Mouse (Mus musculus) megakaryocyte-erythroid progenitor cell, adult 5-6 weeks (primary cell): ENCODE measurements around the gene Baz2b. TPM values are rescaled to one million over a fixed set of nuclear protein-coding genes. Genes with fewer than 3 reads are reported as not detected.

ENCODE experiments used
- ATAC-seq: replicated peaks from 2 replicates; pipeline ENCODE4 v1.8.0; 2016; ENCODE audit warnings: mild to moderate bottlenecking, inconsistent platforms; ENCODE audit not compliant: severe bottlenecking, poor library complexity, low FRiP score, low TSS enrichment
- total RNA-seq, 2 experiments: library from RNA; stranded (forward) in 1 of 2; stranded (reverse) in 1 of 2; fragments of 200-1000, 215-1000 nt in 1 of 2; fragments of >200 nt in 1 of 2; fragmentation: Nextera tagmentation in 1 of 2; gene quantifications; 2 replicates each; pipeline ENCODE4 v1.2.3; 2014 to 2017

Gene Baz2b
- total RNA-seq (2014; fragmentation: Nextera tagmentation) (69.1 and 82.5 TPM in 2 replicates), total RNA-seq (2017) (68.8 and 87.4 TPM in 2 replicates)

DNA sequence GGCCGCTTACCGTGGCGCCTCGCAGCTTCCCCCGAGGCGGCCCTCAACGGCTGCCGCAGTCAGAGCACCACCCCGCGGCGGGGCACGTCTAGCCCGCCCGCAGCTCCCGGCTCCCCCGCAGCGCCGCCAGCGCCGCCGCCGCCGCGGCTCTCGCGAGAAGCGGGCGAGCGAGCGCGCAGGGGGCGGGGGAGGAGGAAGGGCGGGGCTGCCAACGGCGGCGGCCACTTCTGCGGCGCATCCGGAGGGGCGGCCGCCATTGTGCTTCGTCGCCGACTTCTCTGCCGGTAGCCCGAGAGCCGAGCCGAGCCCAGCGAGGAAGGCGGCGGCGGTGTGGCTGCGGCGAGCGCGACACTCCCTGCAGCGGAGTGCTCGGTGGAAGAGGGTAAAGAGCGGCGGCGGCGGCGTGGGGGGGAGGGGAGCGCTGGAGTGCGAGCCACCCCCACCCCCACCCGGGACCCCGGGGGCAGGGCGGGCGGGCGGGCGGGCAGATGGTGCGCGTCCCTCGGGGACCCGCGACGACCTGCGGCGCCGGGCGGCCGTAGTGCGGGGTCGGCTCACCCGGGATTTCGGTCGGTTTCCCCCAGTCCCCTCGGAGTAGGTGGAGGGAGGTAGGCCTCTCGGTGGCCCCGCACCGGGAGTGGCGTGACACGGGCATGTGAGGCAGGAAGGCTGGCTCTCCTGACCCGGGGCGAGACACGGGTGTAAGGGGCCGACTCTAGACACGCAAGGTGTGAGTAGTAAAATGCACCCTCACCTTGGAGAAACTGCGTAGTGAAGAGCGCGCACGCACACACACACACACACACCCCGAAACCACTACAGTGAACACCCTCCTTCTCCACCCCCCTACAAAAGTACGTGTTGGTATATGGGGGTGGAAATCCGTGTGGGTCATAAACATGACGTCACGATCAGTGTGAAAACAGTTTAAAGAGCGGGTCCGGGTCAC, at the start of gene Baz2b, which contains the start of gene March7:
Gene Baz2b, minus strand, starts transcription at position 137 of the 949 bp plus-strand sequence.
Gene March7, plus strand, starts transcription at position 185 of the 949 bp plus-strand sequence.
- ATAC-seq: peak; percentile 66

DNA sequence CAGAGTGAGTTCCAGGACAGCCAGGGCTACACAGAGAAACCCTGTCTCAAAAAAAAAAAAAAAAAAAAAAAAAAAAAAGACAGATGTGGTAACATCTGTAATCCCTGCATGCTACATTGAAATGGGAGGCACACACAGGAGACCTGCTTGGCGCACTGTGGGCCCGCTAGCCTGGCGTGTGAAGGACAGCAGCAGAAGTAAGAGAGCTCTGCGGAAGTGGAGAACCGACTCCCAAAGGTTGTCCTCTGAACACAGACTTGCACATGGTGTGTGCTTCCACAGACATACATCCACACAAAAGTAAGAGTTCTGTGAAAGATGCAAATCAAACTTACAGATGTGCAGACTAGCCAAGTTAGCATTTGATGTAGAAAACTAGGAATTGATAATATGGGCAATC, 49.5 kb upstream of the Baz2b start:
- no peak for ATAC-seq

DNA sequence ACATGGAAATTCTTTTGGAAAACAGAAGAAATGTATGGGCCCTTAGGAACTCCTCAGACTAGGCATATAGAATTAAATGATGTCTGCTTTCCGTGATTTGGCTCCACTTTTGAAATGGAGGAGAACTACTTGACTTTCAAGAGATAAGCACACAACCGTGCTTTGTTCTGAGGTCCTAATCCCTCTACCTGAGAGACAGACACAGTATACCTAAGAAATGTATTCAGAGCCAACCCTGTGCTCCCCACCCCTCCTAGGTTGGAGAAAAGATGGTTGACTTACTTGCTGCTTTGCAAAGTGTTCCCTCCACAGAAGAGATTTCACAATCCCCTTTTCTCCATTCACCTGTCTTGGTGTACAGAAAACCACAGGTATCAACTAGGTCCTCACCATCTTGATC, 47.1 kb upstream of the Baz2b start:
- ATAC-seq: no peak

DNA sequence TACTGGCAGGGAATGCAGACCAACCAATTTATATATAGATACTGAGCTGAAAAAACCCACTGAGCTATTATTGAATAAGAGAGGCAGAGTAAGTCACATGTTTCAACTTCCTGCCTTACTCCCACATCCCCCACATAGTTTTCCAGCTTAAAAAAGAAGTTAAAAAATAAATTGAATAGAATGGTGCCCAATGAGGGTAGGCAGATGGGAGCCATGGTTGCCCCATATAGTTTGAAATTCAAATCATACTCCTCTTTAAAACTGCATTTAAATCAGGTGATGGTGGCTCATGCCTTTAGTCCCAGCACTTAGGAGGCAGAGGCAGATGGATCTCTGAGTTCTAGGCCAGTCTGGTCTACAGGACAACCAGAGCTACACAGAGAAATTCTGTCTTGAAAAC, 43.9 kb upstream of the Baz2b start:
- no peak for ATAC-seq

DNA sequence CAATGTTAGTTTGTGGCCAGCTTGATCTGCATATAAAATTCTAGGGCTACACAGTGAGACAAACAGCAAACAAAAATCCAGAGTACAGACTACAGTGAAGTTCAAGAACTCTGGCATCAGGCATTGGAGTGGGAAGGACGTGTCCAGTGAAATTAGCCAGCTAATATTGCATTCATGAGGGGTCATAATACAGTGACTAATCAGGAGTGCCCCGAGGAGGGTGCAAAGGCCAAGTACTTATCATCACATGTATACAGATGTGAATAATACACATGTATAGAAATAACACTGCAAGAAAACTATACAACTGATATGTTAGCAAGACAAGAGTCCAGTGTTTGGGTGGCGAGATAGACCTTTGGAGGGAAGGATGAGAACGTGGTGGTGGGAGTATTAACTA, 43.1 kb upstream of the Baz2b start:
- ATAC-seq: no peak

DNA sequence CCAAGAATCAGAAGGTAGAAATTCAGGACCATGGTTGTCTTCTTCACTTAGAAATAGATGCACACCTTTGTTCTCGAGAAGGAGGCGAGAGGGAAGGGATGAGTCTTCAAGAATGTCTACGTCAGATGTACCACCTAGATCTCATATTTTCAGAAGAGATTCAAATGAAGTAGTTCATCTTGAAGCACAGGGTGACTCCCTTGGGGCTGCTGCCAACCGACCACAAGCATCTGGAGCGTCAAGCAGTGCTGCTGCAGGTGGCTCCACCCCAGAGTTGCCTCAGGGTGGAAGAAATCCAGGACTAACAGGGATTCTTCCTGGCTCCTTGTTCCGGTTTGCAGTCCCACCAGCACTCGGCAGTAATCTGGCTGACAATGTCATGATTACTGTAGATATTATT, 24.9 kb upstream of the Baz2b start:
- ATAC-seq: no peak

DNA sequence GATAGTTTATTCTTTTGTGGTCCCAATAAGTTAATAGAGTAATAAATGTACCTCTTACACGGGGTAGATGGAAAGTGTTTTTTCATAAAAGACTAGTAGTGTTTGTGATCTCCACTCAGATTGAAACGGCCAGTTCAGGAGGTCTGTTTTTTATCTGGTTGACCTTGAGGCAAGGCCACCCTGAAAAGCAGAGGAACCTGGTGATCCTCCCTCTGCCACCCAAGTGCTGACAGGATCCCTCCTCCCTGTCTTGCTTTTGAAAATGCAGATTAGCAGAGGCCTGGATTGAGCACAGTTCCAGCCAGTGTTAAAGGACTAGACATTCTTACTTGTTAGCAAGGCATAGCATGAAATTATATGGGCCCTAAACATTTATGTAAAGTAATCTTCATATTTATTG, 23.5 kb upstream of the Baz2b start:
- ATAC-seq: no peak

DNA sequence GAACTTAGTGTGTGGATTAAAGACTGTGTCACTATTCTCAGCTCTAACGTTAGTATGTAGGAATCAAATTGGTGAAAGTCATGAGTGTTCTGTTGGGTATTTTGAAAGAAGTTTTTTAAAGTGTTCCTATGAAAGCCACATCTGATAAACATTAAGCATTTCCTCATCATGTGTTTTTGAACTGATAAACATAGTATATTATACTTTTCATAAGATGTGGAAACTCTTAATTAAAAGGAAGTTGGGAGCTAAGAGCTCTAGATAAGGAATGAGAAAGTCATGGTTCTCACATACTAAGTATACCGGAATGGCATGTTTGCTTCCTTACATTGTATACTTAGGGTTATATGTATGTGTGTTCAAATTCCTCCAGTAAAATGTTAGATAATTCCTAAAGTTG, 20.7 kb upstream of the Baz2b start:
- no peak for ATAC-seq

DNA sequence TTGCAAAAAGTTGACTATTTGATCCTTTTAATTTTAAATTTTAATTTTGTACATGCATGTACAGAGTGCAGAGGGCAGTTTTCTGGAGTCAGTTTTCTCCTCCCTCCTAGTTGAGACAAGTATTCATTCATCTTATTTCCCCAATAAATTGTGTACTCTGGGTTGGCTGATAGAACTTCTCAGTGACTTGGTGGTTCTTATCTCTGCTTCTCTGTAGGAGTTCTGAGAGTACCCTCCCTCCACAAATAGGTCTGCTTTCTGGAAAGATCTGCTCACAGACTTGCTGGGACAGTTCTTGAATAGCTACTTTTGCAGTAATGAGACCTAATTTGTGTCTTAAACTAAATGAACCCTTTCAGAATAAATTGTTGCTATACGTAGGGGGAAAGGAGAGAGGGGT, 18.8 kb upstream of the Baz2b start:
- no peak; the same call in 1 of the 2 replicates for ATAC-seq

DNA sequence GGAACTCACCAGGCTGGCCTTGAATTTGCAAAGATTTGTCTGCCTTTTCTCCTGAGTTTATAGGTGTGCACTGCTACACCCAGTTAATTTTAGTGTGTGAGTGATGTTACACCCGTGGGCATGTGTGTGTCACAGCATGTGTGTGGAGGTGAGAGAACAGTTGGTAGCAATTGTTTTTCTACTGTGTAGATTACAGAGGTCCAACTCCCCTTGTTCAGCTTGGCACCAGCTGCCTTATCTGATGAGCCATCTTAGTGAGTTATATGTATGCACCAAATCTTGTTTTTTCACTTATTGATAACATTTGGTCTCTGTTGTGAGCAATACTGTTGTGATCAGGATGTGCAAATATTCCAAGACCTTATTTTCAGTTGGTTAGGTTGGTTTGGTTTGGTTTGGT, 13.8 kb upstream of the Baz2b start:
- ATAC-seq: peak; percentile 67

DNA sequence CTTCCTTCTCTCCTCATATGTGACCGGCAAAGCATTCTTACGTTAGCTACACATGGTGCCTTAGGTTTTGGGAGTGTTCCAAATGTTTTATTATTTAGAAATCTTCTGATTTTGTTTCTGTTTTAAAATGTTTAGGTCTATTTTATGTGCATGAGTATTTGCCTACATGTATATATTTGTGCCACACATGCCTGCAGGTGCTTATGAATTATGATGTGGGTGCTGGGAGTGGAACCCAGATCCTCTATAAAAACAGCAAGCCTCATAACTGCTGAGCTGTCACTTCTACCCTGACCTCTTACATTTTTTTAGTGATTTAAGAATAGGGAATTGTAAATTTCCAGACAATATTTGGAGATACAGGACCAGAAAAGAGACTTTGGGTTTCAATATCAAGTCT, 12.3 kb upstream of the Baz2b start:
- ATAC-seq: no peak

DNA sequence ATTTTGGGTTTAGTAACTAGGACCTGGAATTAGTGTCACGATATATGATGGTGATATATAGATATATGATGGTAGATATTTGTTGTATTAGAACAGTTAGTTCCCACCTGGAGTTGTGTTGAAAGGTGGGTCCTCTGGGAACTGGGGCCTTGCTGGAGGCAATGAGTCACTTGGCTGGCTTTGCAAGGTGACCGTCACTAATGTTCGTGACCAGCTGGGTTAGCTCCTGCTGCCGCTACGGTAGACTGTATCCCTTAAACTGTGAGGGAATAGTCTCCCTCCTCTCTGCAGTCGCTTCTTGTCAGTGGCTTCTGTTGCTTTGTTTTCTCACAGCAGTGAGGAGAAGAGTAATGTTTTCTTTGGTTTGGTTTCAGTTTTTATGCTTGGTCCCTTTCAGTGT, 11.6 kb upstream of the Baz2b start:
- no peak for ATAC-seq

DNA sequence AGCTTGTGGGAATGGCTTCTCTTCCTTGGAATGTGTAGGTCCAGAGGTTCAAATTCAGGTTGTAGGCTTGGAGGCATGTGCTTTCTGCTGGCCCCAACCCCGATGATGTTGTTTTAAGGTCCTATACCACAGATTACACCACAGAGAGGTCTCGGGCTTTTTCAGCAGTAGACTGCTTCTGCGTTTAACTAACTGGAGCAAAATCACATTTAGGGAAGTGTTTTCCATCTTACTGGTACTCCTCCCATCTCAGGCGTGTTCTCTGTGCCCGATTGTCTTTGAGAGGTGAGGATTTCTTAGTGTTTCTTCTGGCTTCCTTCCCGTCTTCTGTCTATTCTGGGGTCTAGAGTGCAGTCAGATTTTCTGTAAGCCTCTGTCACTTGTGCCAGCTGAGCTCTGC, 8.0 kb upstream of the Baz2b start:
- ATAC-seq: no peak

DNA sequence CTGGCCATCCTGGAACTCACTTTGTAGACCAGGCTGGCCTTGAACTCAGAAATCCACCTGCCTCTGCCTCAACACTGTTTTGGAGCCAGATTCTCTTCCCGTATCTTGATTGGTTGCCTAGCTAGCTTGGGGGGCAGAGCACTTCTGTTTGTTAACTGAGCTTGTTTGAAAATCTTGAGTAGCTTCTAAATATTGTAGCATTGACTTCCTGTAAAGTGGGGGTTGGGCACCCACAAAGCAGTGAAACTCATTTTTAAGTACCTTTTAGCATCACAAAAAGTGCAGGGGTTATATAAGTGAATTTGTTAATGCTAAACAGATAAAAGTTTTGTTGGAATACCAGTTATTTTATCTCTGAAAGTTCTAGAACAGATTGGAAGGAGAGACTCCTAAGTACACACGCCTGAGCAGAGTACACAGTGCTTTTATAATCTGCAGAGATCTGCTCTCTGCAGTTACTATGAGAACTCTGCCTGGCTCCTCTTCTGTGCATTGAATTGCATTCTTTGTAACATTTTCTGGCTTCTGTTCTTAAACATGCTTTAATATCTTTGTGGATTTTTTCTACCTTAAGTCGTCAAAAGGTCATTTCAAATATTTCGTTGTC, 7.0 kb upstream of the Baz2b start:
- ATAC-seq: no peak

DNA sequence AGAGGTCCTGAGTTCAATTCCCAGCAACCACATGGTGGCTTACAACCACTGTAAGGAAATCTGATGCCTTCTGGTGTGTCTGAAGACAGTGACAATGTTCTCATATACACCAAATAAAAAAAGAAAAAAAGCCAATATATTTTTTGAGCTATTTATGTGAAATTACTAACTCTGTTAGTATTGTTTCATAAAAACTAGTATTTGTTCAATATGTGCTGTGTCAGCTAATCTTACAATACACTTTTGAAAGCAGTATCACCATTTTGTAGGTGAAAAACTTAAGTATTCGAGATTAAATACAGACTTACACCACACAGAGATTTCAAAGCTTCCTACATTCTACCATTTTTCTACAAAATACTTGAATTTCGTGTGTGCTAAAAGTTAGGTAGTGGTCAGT, 5.0 kb upstream of the Baz2b start:
- ATAC-seq: no peak

DNA sequence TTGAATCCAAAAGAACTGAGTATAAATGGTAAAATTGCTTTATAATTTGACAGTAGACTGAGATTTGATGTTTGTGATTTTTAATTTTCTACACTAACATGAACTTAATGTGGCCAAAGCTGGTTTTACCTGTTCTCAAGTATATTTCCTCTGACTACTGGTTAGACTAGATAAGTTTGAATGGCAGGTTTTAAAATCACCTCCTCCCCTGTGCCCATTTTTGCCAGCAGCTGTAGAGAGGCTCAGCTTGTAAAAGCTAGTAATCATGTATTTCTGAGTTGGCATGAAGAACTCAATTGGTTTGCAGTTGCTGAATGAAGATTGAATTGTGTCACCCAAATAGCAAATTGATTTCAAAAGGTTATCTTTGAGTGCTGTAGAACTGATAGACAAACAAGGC, 2.8 kb upstream of the Baz2b start:
- no peak for ATAC-seq

DNA sequence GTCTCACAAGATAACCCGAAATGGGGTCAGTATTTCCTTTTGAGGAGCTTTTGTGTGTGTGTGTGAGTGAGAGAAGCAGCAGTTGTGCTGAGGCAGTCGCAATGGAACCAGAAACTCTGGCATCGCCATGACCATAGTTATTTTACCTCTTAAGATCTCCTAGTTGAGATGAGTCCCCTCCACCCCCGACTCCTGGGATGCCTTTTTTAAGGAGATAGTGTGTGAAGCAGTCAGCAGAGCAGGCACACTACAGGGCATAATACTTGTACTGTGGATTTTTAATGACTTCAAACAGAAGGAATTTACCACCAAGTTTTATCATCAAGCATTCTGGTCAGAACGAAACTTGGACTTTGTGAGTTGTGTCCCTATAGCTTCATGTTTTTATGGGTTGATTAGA, 1.2 kb upstream of the Baz2b start:
- no peak for ATAC-seq

DNA sequence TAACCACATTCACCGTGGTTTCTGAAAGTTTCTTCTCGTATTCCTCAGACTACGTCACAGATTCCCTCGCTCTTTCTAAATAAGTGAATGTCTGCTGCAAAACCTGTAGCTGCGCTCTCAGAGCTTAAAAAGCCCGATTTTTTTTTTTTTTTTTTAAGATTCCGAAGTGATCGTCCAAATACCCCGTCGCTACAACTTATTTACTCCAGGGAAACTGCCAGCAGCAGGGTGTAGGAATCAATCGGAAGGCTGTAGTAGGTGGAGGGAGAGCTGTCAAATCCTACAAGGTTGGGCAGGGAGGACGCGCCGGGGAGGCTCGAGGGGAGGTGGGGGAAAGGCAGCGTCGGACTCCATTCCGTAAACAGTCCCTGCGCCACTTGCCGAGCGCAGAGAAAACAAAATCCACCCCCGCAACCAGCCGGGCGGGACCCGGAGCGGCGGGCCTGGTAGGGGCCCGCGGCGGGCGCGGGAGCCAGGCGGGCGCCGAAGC, 472 bp downstream of the Baz2b start:
- ATAC-seq: no peak

DNA sequence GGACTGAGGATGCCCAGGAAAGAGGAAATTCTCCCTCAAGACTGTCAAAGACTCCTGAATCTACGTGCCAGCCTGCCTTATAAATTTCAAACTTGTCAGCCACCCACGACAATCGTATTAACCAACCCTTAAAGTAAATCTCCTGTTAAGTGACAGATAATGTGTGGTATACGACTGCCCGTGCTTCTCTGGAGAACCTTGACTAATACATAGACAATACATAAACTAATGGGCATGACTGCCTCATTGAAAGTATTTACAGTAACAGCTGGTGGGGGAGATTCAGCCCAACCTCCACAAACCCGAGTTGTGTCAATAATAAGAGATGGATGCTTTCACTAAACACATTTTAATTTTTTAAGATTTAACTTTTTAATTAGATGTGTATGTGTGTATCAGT, 3.8 kb downstream of the Baz2b start:
- ATAC-seq: no peak

DNA sequence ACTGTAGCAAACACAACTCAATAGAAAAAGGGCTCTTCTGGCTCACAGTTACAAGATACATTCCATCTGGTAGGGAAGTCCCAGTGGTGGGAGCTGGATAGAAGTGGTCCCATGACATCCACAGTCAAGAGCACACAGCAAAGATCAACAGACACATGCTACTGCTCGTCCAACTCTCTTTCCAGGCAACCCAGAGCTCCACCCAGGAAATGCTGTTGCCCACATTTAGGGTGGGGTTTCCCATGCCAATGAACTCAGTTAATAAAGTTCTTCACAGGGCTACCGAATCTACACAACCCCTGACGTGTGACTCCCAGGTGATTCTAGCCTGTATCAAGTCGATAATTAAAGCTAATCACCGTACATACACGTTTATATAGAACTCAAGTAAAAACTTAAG, 5.5 kb downstream of the Baz2b start:
- peak; percentile 83 for ATAC-seq

DNA sequence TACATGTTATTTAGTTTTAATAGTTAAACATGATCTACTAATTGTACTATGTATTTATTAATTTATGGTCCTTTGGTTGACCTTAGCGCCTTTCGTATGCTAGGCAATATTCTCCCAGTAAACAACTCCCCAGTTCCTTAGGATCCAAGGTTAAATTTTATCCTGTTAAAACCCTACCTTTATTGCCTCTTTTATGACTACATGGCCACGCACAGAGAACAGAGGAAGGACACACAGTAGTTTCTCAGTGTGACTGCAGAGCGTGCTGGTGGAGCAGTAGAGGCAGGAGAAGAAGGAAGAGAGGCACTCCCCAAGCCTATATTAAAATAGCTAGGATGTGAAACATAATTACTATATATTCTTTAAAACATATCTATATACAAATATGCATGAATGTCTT, 5.9 kb downstream of the Baz2b start:
- ATAC-seq: no peak
